Mouse (Mus musculus): ENCODE measurements around the gene Mrpl10.

Gene Mrpl10

GRCm38 (mm10) chr11:97069333-97069732 is 28.0 kb downstream of the Mrpl10 start:
- DNase-seq (ENCODE audit: extremely low spot score), result no peak

GRCm38 (mm10) chr11:97069770-97070169 is 28.4 kb downstream of the Mrpl10 start:
- DNase-seq (ENCODE audit: extremely low spot score), result no peak

GRCm38 (mm10) chr11:97071129-97071528 is 29.8 kb downstream of the Mrpl10 start:
- no peak for DNase-seq (ENCODE audit: extremely low spot score)

- peak; percentile 72 for DNase-seq (ENCODE audit: extremely low spot score)
Observed at GRCm38 (mm10) chr11:97072533-97072932, 31.2 kb downstream of the Mrpl10 start.

- no peak for DNase-seq (ENCODE audit: extremely low spot score)
Observed at GRCm38 (mm10) chr11:97074235-97074634, 32.9 kb downstream of the Mrpl10 start.

- DNase-seq (ENCODE audit: extremely low spot score), result peak; percentile 43
Observed at GRCm38 (mm10) chr11:97078751-97079150, 37.4 kb downstream of the Mrpl10 start.

- no peak for DNase-seq (ENCODE audit: extremely low spot score)
Observed at GRCm38 (mm10) chr11:97080291-97080690, 38.9 kb downstream of the Mrpl10 start.

GRCm38 (mm10) chr11:97082977-97083376 is 41.6 kb downstream of the Mrpl10 start:
- peak; percentile 34 for DNase-seq (ENCODE audit: extremely low spot score)

GRCm38 (mm10) chr11:97083401-97084140 is 42.2 kb downstream of the Mrpl10 start:
- DNase-seq (ENCODE audit: extremely low spot score), result no peak

- no peak for DNase-seq (ENCODE audit: extremely low spot score)
Observed at GRCm38 (mm10) chr11:97084821-97085505, 43.6 kb downstream of the Mrpl10 start.

- no peak for DNase-seq (ENCODE audit: extremely low spot score)
Observed at GRCm38 (mm10) chr11:97086365-97086764, 45.0 kb downstream of the Mrpl10 start.

GRCm38 (mm10) chr11:97094600-97094999 is 53.2 kb downstream of the Mrpl10 start:
- no peak for DNase-seq (ENCODE audit: extremely low spot score)

GRCm38 (mm10) chr11:97098791-97099190 is 57.4 kb downstream of the Mrpl10 start:
- DNase-seq (ENCODE audit: extremely low spot score), result peak; percentile 13
